Mouse (Mus musculus) hindbrain, embryonic 11.5 days (tissue): Measurements from ENCODE around the gene Foxn3. TPM values are rescaled to one million over a fixed set of nuclear protein-coding genes. Genes with fewer than 3 reads are reported as not detected.

Source experiments
- ATAC-seq: fragments of 200-750 bp; cut with Nextera tagmentation; 2 replicates; pipeline ENCODE4 v1.8.0; 2017; ENCODE audit warnings: mild to moderate bottlenecking, moderate TSS enrichment, moderate library complexity; ENCODE audit not compliant: low FRiP score
- DNase-seq: peaks from one replicate; pipeline ENCODE4 v3.0.0-alpha.2; 2015; ENCODE audit warnings: low spot score
- H3K27ac ChIP-seq: fragments of 300-500 bp; sonication (generic); 2 replicates; pipeline ENCODE4 v1.5.1; 2014; ENCODE audit warnings: mild to moderate bottlenecking, low read depth, low read length
- H3K27me3 ChIP-seq: fragments of 300-500 bp; sonication (generic); 2 replicates; pipeline ENCODE4 v1.6.1; 2014; ENCODE audit warnings: mild to moderate bottlenecking, low read length, moderate library complexity, mixed read lengths; ENCODE audit not compliant: control insufficient read depth, insufficient read depth
- H3K36me3 ChIP-seq: fragments of 300-500 bp; sonication (generic); 2 replicates; pipeline ENCODE4 v1.6.1; 2014; ENCODE audit warnings: mild to moderate bottlenecking, low read length, moderate library complexity, mixed read lengths; ENCODE audit not compliant: control insufficient read depth, insufficient read depth
- H3K4me1 ChIP-seq: fragments of 300-500 bp; sonication (generic); replicated peaks from 2 replicates; pipeline ENCODE4 v1.6.1; 2014; ENCODE audit warnings: low read length, mixed read lengths; ENCODE audit not compliant: control insufficient read depth, insufficient read depth
- H3K4me2 ChIP-seq: fragments of 300-500 bp; sonication (generic); replicated peaks from 2 replicates; pipeline ENCODE4 v1.6.1; 2014; ENCODE audit warnings: mild to moderate bottlenecking, low read depth, low read length
- H3K4me3 ChIP-seq: fragments of 300-500 bp; sonication (generic); 2 replicates; pipeline ENCODE4 v1.5.1; 2014; ENCODE audit warnings: low read depth, low read length
- H3K9ac ChIP-seq: fragments of 300-500 bp; sonication (generic); 2 replicates; pipeline ENCODE4 v1.6.1; 2014; ENCODE audit warnings: low read depth, low read length
- H3K9me3 ChIP-seq: fragments of 300-500 bp; sonication (generic); 2 replicates; pipeline ENCODE4 v1.6.1; 2016; ENCODE audit warnings: low read length; ENCODE audit not compliant: control insufficient read depth
- WGBS: fragments of 180-500 bp; shearing (Covaris S2); extraction: QIAGEN DNeasy Blood & Tissue Kit; methylation state at CpG from one replicate; pipeline ENCODE4 v1.1.7; 2014; 5-methylcytosine and 5-hydroxymethylcytosine counted together
- polyA plus RNA-seq: library from polyadenylated mRNA; unstranded; fragments of >200 nt; fragmentation: Nextera tagmentation; extraction: Ambion mirVana; gene quantifications from 2 replicates; pipeline ENCODE4 v1.2.1, GENCODE M21; 2014

Foxn3 gene
- polyA plus RNA-seq, 1 experiment from 2014 or later: 91.6 TPM

DNA sequence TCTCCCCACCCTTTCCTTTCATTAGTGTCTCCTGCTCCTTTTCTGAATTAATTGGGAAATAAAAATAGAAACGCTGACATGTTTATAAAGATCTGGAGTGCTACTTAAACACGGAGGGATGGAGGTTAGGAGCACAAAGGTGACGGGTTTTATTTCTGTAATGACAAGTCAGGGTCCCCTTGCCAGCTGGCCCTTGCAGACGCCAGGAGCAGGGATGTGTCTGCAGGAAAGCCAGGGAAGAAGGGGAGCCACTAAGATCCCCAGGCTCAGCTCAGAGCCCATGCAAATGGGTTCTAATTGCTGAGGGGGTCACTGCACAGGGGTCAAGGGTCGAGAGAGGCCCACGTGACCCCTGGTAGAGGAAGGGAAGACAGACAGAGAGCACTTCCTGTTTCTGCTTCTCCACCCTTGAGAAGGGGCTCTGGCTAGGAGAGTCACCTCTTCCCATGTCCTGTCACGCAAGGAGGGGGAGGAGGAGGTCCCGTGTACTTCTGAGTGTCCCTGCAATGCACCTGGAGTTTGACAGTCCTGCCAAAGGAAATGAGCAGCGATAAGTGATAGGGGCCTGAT lies 36.7 kb downstream of the Foxn3 start:
- ATAC-seq: no peak
- no peaks in the 10 kb centered on the region for H3K4me1 ChIP-seq
- H3K9me3 ChIP-seq: no peaks in the 10 kb centered on the region
- WGBS: 66% methylated on average over 9 of the region's 9 CpGs
- no peaks in the 10 kb centered on the region for H3K27me3 ChIP-seq
- H3K27ac ChIP-seq: no peak overlapping the region
- no peak overlapping the region for H3K9ac ChIP-seq
- DNase-seq: no peak
- no peaks in the 10 kb centered on the region for H3K36me3 ChIP-seq
- no peak overlapping the region for H3K4me2 ChIP-seq
- no peak overlapping the region for H3K4me3 ChIP-seq

DNA sequence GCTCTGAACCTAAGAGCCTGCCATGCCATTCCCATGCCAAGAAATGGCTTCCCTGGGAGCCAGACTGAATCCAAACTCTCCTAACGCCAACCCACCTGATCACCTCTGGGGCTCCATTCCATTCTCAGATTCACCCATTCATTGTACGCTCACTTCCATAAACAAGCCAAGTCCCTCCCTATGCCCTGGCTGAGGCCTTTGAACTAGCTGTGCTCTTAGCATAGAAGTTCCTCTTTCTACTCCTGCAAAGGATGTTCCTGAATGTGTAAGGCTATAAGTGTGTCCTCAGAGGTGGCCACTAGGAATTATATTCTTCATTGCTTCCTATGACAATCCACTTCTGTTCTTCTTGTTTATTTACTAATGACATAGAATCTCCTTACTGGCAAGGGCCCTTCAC lies 40.5 kb downstream of the Foxn3 start:
- 94% methylated on average over 2 of the region's 2 CpGs for WGBS
- Histone ChIP-seq H3K4me1 (0 out of 2 replicates have a peak, but pooled peaks cover 3% of the 10 kb centered on the region), H3K4me2 (no peak overlapping the region), H3K9ac (no peak overlapping the region), H3K4me3 (no peak overlapping the region), H3K27me3 (no peaks in the 10 kb centered on the region), H3K27ac (no peak overlapping the region), H3K9me3 (no peaks in the 10 kb centered on the region), H3K36me3 (no peaks in the 10 kb centered on the region)
- DNase-seq (no peak), ATAC-seq (no peak)

DNA sequence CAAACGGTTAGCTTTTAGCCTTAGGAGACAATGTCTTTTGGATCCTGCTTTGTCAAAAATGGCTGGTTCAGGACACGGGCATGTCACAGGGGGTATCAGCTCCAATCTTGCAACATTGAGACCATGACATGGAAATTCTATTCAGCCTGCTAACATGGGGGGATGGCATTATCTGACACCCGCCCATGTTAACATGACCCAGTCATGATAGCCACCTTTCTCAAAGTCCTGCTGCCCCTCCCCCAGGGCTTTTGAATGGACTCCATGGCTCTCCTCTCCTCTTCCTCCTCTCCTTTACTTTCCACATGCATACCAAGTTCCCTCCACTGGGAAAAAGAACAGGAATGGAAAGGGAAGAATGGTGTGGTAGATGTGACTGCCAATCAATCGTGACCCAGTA lies 43.5 kb downstream of the Foxn3 start:
- Histone ChIP-seq H3K9me3 (no peaks in the 10 kb centered on the region), H3K27ac (no peak overlapping the region), H3K9ac (no peak overlapping the region), H3K27me3 (no peaks in the 10 kb centered on the region), H3K4me3 (no peak overlapping the region), H3K4me2 (no peak overlapping the region), H3K36me3 (no peaks in the 10 kb centered on the region), H3K4me1 (0 out of 2 replicates have a peak, but pooled peaks cover 3% of the 10 kb centered on the region)
- ATAC-seq (no peak), DNase-seq (no peak)
- WGBS: 86% methylated on average over 4 of the region's 4 CpGs

DNA sequence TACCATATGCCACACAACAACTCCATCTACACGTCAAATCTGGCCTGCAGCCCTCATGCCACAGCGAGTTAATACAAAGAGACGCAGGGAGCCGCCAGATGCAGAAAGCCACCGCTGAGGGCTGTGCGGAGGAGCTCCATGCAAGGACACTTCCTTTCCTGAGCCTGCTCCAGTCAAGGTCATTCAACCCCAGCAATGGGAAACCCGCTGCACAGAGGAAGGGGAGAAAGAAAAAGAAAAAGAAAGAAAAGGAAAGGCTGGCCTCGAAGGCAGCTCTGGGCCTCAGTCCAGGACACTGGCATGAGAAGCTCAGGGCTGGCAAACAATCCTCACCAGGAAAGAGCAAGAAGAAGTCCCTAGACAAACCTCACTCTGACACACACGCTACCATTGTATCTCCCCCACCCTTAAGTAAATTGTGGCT lies 44.2 kb downstream of the Foxn3 start:
- WGBS: 47% methylated on average over 9 of the region's 9 CpGs
- H3K36me3 ChIP-seq: no peaks in the 10 kb centered on the region
- no peaks in the 10 kb centered on the region for H3K27me3 ChIP-seq
- H3K4me1 ChIP-seq: 0 out of 2 replicates have a peak, but pooled peaks cover 3% of the 10 kb centered on the region
- DNase-seq (peak; percentile 38), ATAC-seq (no peak)
- no peak overlapping the region for H3K4me3 ChIP-seq
- no peak overlapping the region for H3K4me2 ChIP-seq
- no peak overlapping the region for H3K27ac ChIP-seq
- H3K9me3 ChIP-seq: no peaks in the 10 kb centered on the region
- no peak overlapping the region for H3K9ac ChIP-seq

DNA sequence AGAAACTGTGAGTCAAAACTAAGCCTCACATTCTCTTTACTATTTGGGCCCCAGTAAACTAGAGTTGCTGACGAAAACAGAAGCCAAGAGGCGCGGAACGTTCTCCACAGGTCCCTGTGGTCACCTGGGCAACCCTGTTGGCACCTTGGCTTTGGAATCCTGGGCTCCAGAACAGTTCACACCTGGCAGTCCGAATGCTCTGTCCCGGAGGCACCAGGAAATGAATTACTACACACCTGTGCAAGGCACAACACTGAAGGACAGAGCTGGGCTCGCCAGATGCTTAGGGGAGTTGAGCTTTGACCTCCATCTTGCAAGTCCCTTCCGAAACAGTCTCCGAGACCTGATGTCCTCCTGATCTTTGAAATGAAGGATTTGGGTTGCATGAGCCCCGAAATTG lies 44.7 kb downstream of the Foxn3 start:
- H3K27me3 ChIP-seq: no peaks in the 10 kb centered on the region
- H3K4me3 ChIP-seq: no peak overlapping the region
- 0 out of 2 replicates have a peak, but pooled peaks cover 3% of the 10 kb centered on the region for H3K4me1 ChIP-seq
- no peaks in the 10 kb centered on the region for H3K36me3 ChIP-seq
- H3K4me2 ChIP-seq: no peak overlapping the region
- no peaks in the 10 kb centered on the region for H3K9me3 ChIP-seq
- 91% methylated on average over 10 of the region's 10 CpGs for WGBS
- no peak overlapping the region for H3K27ac ChIP-seq
- H3K9ac ChIP-seq: no peak overlapping the region
- no peak for ATAC-seq
- DNase-seq: no peak

DNA sequence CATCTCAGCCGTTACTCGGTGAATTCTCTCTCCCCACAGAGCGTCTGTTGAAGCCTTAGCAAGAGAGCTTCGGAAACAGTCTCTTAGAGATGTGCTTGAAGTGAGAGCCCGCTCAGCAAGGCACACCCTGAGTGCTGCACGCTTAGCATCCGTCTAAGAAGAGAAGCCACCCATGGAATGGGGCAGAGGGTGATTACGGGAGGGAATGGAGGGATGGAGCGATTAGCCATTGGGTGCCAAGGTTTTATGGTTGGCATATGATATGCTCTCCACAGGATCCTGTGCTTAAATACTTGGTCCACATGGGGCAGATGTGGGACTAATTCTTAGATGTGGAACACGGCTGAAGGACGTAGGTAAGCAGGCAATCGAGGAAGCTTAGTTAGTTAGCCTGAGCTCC lies 45.3 kb downstream of the Foxn3 start:
- Histone ChIP-seq H3K4me1 (0 out of 2 replicates have a peak, but pooled peaks cover 3% of the 10 kb centered on the region), H3K9me3 (no peaks in the 10 kb centered on the region), H3K36me3 (no peaks in the 10 kb centered on the region), H3K27ac (no peak overlapping the region), H3K4me2 (no peak overlapping the region), H3K4me3 (no peak overlapping the region), H3K27me3 (no peaks in the 10 kb centered on the region), H3K9ac (no peak overlapping the region)
- ATAC-seq (no peak), DNase-seq (no peak)
- 96% methylated on average over 12 of the region's 12 CpGs for WGBS

DNA sequence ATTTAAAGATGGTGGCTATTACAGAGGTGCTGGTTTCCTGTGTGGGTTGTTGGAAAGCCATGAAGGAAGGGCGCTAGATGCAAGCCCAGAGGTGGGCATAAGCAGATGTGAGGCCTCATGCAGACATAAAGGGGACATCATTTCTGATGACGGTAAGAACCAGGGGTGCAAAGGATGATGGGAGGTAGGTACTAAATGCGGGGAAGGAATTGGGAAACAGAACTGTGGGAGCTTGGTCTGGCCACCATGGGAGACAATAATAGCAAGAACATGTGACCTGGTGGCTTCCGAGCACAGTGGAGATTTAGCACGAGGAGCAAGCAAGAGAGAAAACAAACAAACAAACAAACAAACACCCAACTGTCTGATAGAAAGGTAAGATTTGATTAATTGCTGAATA lies 46.1 kb downstream of the Foxn3 start:
- 93% methylated on average over 5 of the region's 5 CpGs for WGBS
- Histone ChIP-seq H3K4me2 (no peak overlapping the region), H3K36me3 (no peaks in the 10 kb centered on the region), H3K27ac (no peak overlapping the region), H3K9me3 (no peaks in the 10 kb centered on the region), H3K4me1 (0 out of 2 replicates have a peak, but pooled peaks cover 3% of the 10 kb centered on the region), H3K27me3 (no peaks in the 10 kb centered on the region), H3K9ac (no peak overlapping the region), H3K4me3 (no peak overlapping the region)
- ATAC-seq: no peak
- DNase-seq: no peak

DNA sequence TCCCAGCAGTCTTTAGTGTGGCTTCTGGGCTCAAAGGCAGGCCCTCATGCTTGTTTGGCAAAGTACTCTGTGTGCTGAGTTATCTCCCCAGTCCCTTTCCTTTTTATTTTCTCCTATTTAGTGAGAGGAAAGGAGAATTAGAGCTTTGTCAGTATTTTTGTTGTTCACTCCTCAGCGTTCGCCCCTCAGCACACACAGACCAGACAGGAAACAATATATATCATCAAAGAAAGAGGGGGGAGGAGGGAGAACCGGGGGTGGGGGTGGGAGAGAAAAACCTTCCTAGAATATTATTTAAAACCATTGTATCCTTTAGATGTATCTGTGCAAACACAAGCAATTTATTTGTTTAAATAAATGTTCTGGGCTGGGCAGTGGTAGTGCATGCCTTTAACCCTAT lies 47.9 kb downstream of the Foxn3 start:
- no peaks in the 10 kb centered on the region for H3K36me3 ChIP-seq
- H3K9me3 ChIP-seq: no peaks in the 10 kb centered on the region
- H3K4me3 ChIP-seq: no peak overlapping the region
- H3K4me2 ChIP-seq: no peak overlapping the region
- 79% methylated on average over 3 of the region's 3 CpGs for WGBS
- ATAC-seq (no peak), DNase-seq (no peak)
- no peaks in the 10 kb centered on the region for H3K27me3 ChIP-seq
- no peak overlapping the region for H3K27ac ChIP-seq
- 0 out of 2 replicates have a peak, but pooled peaks cover 3% of the 10 kb centered on the region for H3K4me1 ChIP-seq
- H3K9ac ChIP-seq: no peak overlapping the region

DNA sequence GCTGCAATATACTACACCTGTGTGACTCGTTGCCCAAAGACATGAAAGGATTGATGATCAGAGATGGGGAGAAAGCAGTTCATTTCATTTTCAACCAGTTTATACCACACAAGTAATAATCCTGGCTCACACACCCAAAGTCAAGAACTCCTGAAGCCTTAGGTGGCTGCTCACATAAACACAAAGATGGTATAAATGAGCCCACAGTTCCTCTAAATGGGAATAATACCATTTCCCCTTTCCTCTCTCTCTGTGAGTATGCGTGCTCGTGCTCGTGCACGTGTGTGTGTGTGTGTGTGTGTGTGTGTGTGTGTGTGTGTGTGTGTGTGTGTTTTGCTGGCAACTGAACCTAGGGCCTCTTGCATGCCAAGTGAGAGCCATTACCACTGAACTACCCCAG lies 51.7 kb downstream of the Foxn3 start:
- ATAC-seq (no peak), DNase-seq (no peak)
- no peaks in the 10 kb centered on the region for H3K36me3 ChIP-seq
- H3K4me1 ChIP-seq: no peaks in the 10 kb centered on the region
- H3K9ac ChIP-seq: no peak overlapping the region
- H3K27me3 ChIP-seq: no peaks in the 10 kb centered on the region
- H3K4me2 ChIP-seq: no peak overlapping the region
- no peak overlapping the region for H3K27ac ChIP-seq
- no peaks in the 10 kb centered on the region for H3K9me3 ChIP-seq
- WGBS: 97% methylated on average over 5 of the region's 5 CpGs
- no peak overlapping the region for H3K4me3 ChIP-seq
